Mouse (Mus musculus) forebrain, embryonic 15.5 days (tissue): ENCODE data around the gene Gpr35. TPM values are rescaled to one million over a fixed set of nuclear protein-coding genes. Genes with fewer than 3 reads are reported as not detected.

Experiments
- ATAC-seq: fragments of 200-750 bp; cut with Nextera tagmentation; replicated peaks from 2 replicates; pipeline ENCODE4 v1.8.0; 2017; ENCODE audit warnings: mild to moderate bottlenecking, moderate TSS enrichment, moderate library complexity
- H3K27ac ChIP-seq: fragments of 300-500 bp; sonication (generic); replicated peaks from 2 replicates; pipeline ENCODE4 v1.5.1; 2015; ENCODE audit warnings: mild to moderate bottlenecking, inconsistent platforms
- H3K27me3 ChIP-seq: fragments of 300-500 bp; sonication (generic); 2 replicates; pipeline ENCODE4 v1.6.1; 2015; ENCODE audit warnings: inconsistent platforms
- H3K36me3 ChIP-seq: fragments of 300-500 bp; sonication (generic); 2 replicates; pipeline ENCODE4 v1.6.1; 2015; ENCODE audit warnings: mild to moderate bottlenecking, inconsistent platforms
- H3K4me1 ChIP-seq: fragments of 300-500 bp; sonication (generic); 2 replicates; pipeline ENCODE4 v1.6.1; 2015; ENCODE audit warnings: inconsistent platforms
- H3K4me2 ChIP-seq: fragments of 300-500 bp; sonication (generic); replicated peaks from 2 replicates; pipeline ENCODE4 v1.6.1; 2015; ENCODE audit warnings: mild to moderate bottlenecking, inconsistent platforms
- H3K4me3 ChIP-seq: fragments of 300-500 bp; sonication (generic); 2 replicates; pipeline ENCODE4 v1.5.1; 2015; ENCODE audit warnings: mild to moderate bottlenecking, inconsistent platforms
- H3K9ac ChIP-seq: fragments of 300-500 bp; sonication (generic); replicated peaks from 2 replicates; pipeline ENCODE4 v1.6.1; 2015; ENCODE audit warnings: mild to moderate bottlenecking, inconsistent platforms
- H3K9me3 ChIP-seq: fragments of 300-500 bp; sonication (generic); 2 replicates; pipeline ENCODE4 v1.6.1; 2016; ENCODE audit warnings: inconsistent platforms
- WGBS: fragments of 180-500 bp; shearing (Covaris S2); methylation state at CpG from one replicate; pipeline ENCODE4 v1.1.7; 2015; ENCODE audit warnings: mixed read lengths; 5-methylcytosine and 5-hydroxymethylcytosine counted together
- polyA plus RNA-seq: library from polyadenylated mRNA; unstranded; fragments of >200 nt; fragmentation: Nextera tagmentation; extraction: Ambion mirVana; gene quantifications from 2 replicates; pipeline ENCODE4 v1.2.1, GENCODE M21; 2015

The Gpr35 gene
- polyA plus RNA-seq, 1 experiment from 2014 or later: 0.46 TPM

DNA sequence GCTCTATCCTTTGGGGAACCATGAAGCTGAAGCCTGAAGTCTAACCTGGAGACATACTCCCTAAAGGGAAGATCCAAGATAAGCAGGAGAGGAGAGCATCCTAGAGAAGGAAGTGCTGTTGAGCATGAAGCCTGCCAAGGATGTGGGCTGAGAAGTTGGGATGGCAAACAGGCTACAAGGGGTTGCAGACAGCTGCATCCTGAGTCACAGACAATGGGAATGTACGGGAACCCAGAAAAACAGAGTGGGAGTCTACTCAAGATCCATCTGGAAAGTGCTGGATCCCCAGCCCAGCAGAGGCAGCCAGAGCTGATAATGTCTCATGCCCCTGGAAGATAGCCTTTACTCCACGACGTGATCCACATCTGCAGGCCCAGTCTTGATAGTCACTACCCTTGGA, 80.5 kb downstream of the Gpr35 start:
- ATAC-seq: no peak
- Histone ChIP-seq H3K27ac (no peak overlapping the region), H3K9me3 (no peaks in the 10 kb centered on the region), H3K4me2 (no peak overlapping the region), H3K4me3 (no peak overlapping the region), H3K4me1 (no peaks in the 10 kb centered on the region), H3K9ac (no peak overlapping the region), H3K36me3 (peaks cover 84% of the 10 kb centered on the region), H3K27me3 (no peaks in the 10 kb centered on the region)
- 95% methylated on average over 3 of the region's 3 CpGs for WGBS

DNA sequence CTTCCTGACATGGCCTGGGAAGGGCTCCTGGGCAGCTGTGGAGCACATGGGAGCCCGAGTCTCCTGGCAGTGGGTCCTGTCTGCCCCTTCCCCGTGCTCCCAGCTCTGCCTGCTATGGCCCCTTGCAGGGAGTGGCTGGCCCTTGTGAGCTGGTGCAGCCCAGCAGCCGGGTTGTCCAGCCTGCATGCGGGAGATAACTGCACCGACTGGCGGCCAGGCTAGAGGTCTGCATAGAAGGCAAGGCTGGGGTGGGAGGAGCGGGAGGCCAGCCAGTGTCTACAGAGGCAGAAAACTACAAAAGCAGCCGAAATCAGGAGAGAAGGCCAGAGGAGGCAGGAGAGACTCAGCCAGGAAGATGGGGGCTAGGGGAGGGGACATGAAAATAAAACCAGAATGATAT, 83.3 kb downstream of the Gpr35 start:
- no peak overlapping the region for H3K4me3 ChIP-seq
- ATAC-seq: no peak
- no peaks in the 10 kb centered on the region for H3K4me1 ChIP-seq
- no peak overlapping the region for H3K4me2 ChIP-seq
- peaks cover 86% of the 10 kb centered on the region for H3K36me3 ChIP-seq
- no peak overlapping the region for H3K27ac ChIP-seq
- 72% methylated on average over 8 of the region's 8 CpGs for WGBS
- no peaks in the 10 kb centered on the region for H3K9me3 ChIP-seq
- H3K9ac ChIP-seq: no peak overlapping the region
- no peaks in the 10 kb centered on the region for H3K27me3 ChIP-seq

DNA sequence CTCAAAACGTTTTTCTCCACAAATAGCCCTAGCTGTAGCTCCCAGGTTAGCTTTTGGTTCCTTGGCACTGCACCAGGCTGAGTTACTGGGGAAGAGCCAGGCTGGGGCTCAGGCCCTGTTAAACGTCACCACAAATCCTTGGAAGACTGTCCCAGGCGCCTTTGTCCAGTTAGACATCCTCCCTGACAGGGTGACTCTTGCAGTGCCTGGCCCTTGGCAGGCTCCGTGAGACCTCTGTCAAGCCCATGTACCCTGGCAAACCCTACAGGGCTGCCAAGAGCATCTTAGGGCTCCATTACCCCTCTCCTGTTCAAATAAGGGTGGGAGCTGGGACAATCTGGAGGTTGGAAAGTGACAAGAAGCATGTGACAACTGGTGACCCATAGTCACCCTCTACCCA, 85.3 kb downstream of the Gpr35 start:
- H3K27ac ChIP-seq: no peak overlapping the region
- peaks cover 92% of the 10 kb centered on the region for H3K36me3 ChIP-seq
- H3K27me3 ChIP-seq: no peaks in the 10 kb centered on the region
- H3K4me2 ChIP-seq: no peak overlapping the region
- ATAC-seq: no peak
- 73% methylated on average over 4 of the region's 4 CpGs for WGBS
- H3K4me1 ChIP-seq: no peaks in the 10 kb centered on the region
- no peak overlapping the region for H3K9ac ChIP-seq
- H3K4me3 ChIP-seq: no peak overlapping the region
- H3K9me3 ChIP-seq: no peaks in the 10 kb centered on the region

Other genes starting within 250 kb of the Gpr35 start
- 83.9 and 86.1 TPM in 2 replicates for gene Gpc1, start 119.2 kb upstream of the Gpr35 start, polyA plus RNA-seq
- gene Ankmy1, start 48.0 kb upstream of the Gpr35 start, polyA plus RNA-seq: 0.93 and 1.1 TPM in 2 replicates
- gene Dusp28, start 43.9 kb upstream of the Gpr35 start, polyA plus RNA-seq: 12.8 and 15.1 TPM in 2 replicates
- gene Rnpepl1, start 40.1 kb upstream of the Gpr35 start, polyA plus RNA-seq: 31.1 and 33.6 TPM in 2 replicates
- gene Capn10, start 16.5 kb upstream of the Gpr35 start, polyA plus RNA-seq: 60.9 and 67.5 TPM in 2 replicates
- not detected in 2 replicates for gene Aqp12, start 55.5 kb downstream of the Gpr35 start, polyA plus RNA-seq
- gene Kif1a, start 151.1 kb downstream of the Gpr35 start, polyA plus RNA-seq: 336 and 351 TPM in 2 replicates
- not detected in 2 replicates for gene Agxt, start 184.4 kb downstream of the Gpr35 start, polyA plus RNA-seq
- gene 2310007B03Rik, start 210.1 kb downstream of the Gpr35 start, polyA plus RNA-seq: 0.17 and 0.20 TPM in 2 replicates
- 0.17 and 0.38 TPM in 2 replicates for gene Crocc2, start 217.9 kb downstream of the Gpr35 start, polyA plus RNA-seq